Comparison of ENCODE assay signal across 19 mouse cellular contexts in genomic region chr17:12678261-12678660, GRCm38 (mm10). TPM values are rescaled to one million over a fixed set of nuclear protein-coding genes. Genes with fewer than 3 reads are reported as not detected.
"Had no signal": no experiment of that assay in that cellular context is flagged by ENCODE, and none has a peak within 500 bp of the region (broad histone marks: within the 10 kb centered on the region; RNA-seq: fewer than 3 reads in every experiment).

No protein-coding gene starts in this region.

- H3K4me1 ChIP-seq: midbrain, embryonic 10.5 days; midbrain, embryonic 12.5 days; neural tube, embryonic 13.5 days; neural tube, embryonic 15.5 days had no signal

- ATAC-seq: midbrain, embryonic 16.5 days had no signal

- H3K9me3 ChIP-seq: midbrain, embryonic 12.5 days; neural tube, embryonic 15.5 days had no signal

- DNase-seq: lung, embryonic 14.5 days; lung, postnatal 10 days; lung, postnatal 4 days; midbrain, embryonic 14.5 days; retina, postnatal 1 day; right cerebral cortex, adult 18-20 months; right cerebral cortex, postnatal 25 days; right cerebral cortex, postnatal 4 days; spleen, adult 18-20 months; thymus, adult 18-20 months; thymus, postnatal 14 days; thymus, postnatal 36 days had no signal

- H3K27me3 ChIP-seq: midbrain, embryonic 12.5 days; neural tube, embryonic 13.5 days; neural tube, embryonic 15.5 days had no signal

- H3K4me2 ChIP-seq: lung, embryonic 14.5 days; midbrain, embryonic 12.5 days; neural tube, embryonic 13.5 days; neural tube, embryonic 15.5 days had no signal

- H3K9ac ChIP-seq: lung, embryonic 14.5 days; midbrain, embryonic 12.5 days; neural tube, embryonic 13.5 days; neural tube, embryonic 15.5 days had no signal

- H3K4me3 ChIP-seq: midbrain, embryonic 10.5 days; midbrain, embryonic 12.5 days; myocyte; neural tube, embryonic 13.5 days; neural tube, embryonic 15.5 days had no signal

- H3K27ac ChIP-seq: midbrain, embryonic 10.5 days; midbrain, embryonic 12.5 days; neural tube, embryonic 13.5 days; neural tube, embryonic 15.5 days had no signal

RNA-seq across cellular contexts. Expression of gene Slc22a1, which starts 2.6 kb away (rescaled TPM):
- polyA plus RNA-seq: midbrain, embryonic 10.5 days; midbrain, embryonic 12.5 days; midbrain, embryonic 14.5 days; midbrain, embryonic 16.5 days; myocyte; neural tube, embryonic 11.5 days; neural tube, embryonic 13.5 days; neural tube, embryonic 15.5 days had no signal
